Mouse (Mus musculus) ES-E14 (cell line): ENCODE measurements around the gene Cers6.

Experiments
- CHD2 ChIP-seq: IDR thresholded peaks from 2 replicates; pipeline ENCODE4 v1.6.1; 2014; ENCODE audit warnings: mild to moderate bottlenecking, low read depth, low read length, inconsistent platforms
- HCFC1 ChIP-seq: IDR thresholded peaks from 2 replicates; pipeline ENCODE4 v1.6.1; 2012; ENCODE audit warnings: low read length, inconsistent platforms, borderline replicate concordance; ENCODE audit not compliant: insufficient read depth
- ZC3H11A ChIP-seq: IDR thresholded peaks from 2 replicates; pipeline ENCODE4 v1.6.1; 2012; ENCODE audit warnings: low read depth, mild to moderate bottlenecking, inconsistent platforms, low read length, borderline replicate concordance
- ZNF384 ChIP-seq: IDR thresholded peaks from 2 replicates; pipeline ENCODE4 v1.6.1; 2012; ENCODE audit warnings: low read depth, low read length, inconsistent platforms

DNA sequence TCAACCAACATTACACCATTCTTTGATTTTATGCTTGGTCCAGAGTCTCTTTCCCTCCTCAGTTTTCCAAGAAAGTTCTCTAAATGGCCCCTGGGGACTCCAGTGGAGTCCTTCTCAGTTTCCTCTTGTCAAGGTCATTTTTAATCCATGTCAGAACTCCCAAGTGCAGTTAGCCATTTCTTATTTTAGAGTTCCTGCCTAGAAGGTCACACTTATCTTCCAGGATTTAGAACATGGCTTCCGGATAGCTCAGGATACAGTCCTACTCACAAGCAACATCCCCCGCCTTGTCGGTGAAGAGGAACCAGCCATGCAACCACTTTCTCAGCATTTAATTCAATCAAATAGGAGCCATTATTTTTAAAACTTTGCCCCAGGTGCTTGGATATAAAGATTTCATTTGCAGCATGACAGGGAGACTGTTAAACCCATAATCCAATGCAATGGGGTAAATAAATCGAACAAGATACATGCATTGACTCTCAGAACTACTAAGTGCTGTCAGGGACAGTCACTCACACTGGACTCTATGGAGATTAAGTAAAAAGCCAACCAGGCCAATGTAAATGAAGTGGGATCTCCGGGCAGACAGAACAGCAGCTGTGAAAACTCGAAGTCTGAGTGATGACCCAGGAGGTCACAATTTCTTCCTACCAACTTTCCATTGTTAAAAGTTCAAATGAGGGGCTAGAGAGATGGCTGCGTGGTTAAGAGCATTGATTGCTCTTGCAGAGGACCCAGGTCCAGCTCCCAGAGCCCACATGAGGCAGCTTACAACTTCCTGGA, 268.4 kb downstream of the Cers6 start:
- TF ChIP-seq ZNF384 (no peak), HCFC1 (no peak), ZC3H11A (no peak), CHD2 (no peak)
